Mouse (Mus musculus) G1E (cell line): Measurements from ENCODE around the gene Plce1.

Source experiments
- CTCF ChIP-seq: IDR thresholded peaks from 2 replicates; pipeline ENCODE4 v1.5.1; 2012; ENCODE audit warnings: low read depth, low read length, inconsistent platforms, mixed read lengths
- GATA1 ChIP-seq: IDR thresholded peaks from 2 replicates; pipeline ENCODE4 v1.6.1; 2012; ENCODE audit warnings: borderline replicate concordance, low read length, inconsistent platforms, mixed read lengths

DNA sequence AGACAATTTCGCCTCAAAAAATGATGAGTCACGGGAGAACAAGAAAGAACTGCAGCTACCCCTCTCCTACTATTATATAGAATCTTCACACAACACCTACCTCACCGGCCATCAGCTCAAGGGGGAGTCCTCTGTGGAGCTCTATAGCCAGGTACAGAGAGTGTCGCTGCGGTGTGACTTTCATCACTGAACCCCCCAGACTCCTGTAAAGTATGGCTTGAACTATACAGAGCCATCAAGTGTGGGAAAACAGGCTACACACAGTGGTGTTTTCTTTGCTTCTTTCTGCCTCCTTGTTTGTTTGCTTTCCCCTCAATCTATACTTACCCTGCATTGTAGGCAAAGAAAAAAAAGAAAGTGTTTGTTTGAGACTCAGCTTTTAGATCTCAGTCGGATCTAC lies 247.9 kb downstream of the Plce1 start:
- TF ChIP-seq CTCF: no peak
- no peak for TF ChIP-seq GATA1
